Mouse (Mus musculus): Measurements from ENCODE around the gene B2m.

- TF ChIP-seq CTCF (IDR thresholded peaks at IDR 0.05; ENCODE audit: low read depth): no peak
- TF ChIP-seq EP300 (IDR thresholded peaks at IDR 0.05; ENCODE audit: low read depth): no peak
Measured at GRCm38 (mm10) chr2:122126765-122127347, 20.6 kb upstream of the B2m start.
